Mouse (Mus musculus) heart, embryonic 14.5 days (tissue): ENCODE measurements around the gene H2al1c. TPM values are rescaled to one million over a fixed set of nuclear protein-coding genes. Genes with fewer than 3 reads are reported as not detected.
"Not testable (repeated sequence)": the region's sequence is repeated elsewhere in the genome, so short reads cannot be mapped to it uniquely, and the experiment has no call there.

ENCODE experiments used
- ATAC-seq: fragments of 200-750 bp; cut with Nextera tagmentation; 2 replicates; pipeline ENCODE4 v1.8.0; 2017; ENCODE audit warnings: low read depth, moderate TSS enrichment; ENCODE audit not compliant: insufficient number of reproducible peaks, insufficient read depth, low FRiP score
- H3K27ac ChIP-seq, 2 experiments: fragments of 200-500 bp in 1 of 2; fragments of 300-500 bp in 1 of 2; sonication (generic) in 1 of 2; replicated peaks in 1 of 2; 2 replicates each; pipeline ENCODE4 v1.5.1; 2012 to 2014; ENCODE audit warnings: low read depth in 2 of 2, low read length in 2 of 2, control low read depth in 1 of 2, mild to moderate bottlenecking in 1 of 2, mixed read lengths in 1 of 2; ENCODE audit not compliant: control insufficient read depth in 1 of 2, insufficient read depth in 1 of 2
- H3K27me3 ChIP-seq: fragments of 300-500 bp; sonication (generic); 2 replicates; pipeline ENCODE4 v1.6.1; 2014; ENCODE audit warnings: mild to moderate bottlenecking, low read length, control low read depth; ENCODE audit not compliant: control insufficient read depth, insufficient read depth
- H3K36me3 ChIP-seq: fragments of 300-500 bp; sonication (generic); 2 replicates; pipeline ENCODE4 v1.6.1; 2014; ENCODE audit warnings: mild to moderate bottlenecking, control low read depth, low read length, mixed read lengths; ENCODE audit not compliant: control insufficient read depth, insufficient read depth
- H3K4me1 ChIP-seq, 2 experiments: fragments of 200-500 bp in 1 of 2; fragments of 300-500 bp in 1 of 2; sonication (generic) in 1 of 2; 2 replicates each; pipeline ENCODE4 v1.6.1; 2012 to 2014; ENCODE audit warnings: low read length in 2 of 2, control low read depth in 1 of 2, mixed read lengths in 1 of 2; ENCODE audit not compliant: control insufficient read depth in 2 of 2, insufficient read depth in 2 of 2
- H3K4me2 ChIP-seq: fragments of 300-500 bp; sonication (generic); 2 replicates; pipeline ENCODE4 v1.6.1; 2014; ENCODE audit warnings: mild to moderate bottlenecking, low read length
- H3K4me3 ChIP-seq, 2 experiments: fragments of 200-500 bp in 1 of 2; fragments of 300-500 bp in 1 of 2; sonication (generic) in 1 of 2; 2 replicates each; pipeline ENCODE4 v1.5.1; 2012 to 2014; ENCODE audit warnings: low read length in 2 of 2, mild to moderate bottlenecking in 2 of 2, control low read depth in 1 of 2, low read depth in 1 of 2, moderate library complexity in 1 of 2; ENCODE audit not compliant: control insufficient read depth in 1 of 2, insufficient read depth in 1 of 2
- H3K9ac ChIP-seq: fragments of 300-500 bp; sonication (generic); 2 replicates; pipeline ENCODE4 v1.6.1; 2014; ENCODE audit warnings: mild to moderate bottlenecking, low read length
- H3K9me3 ChIP-seq: fragments of 300-500 bp; sonication (generic); 2 replicates; pipeline ENCODE4 v1.6.1; 2016; ENCODE audit warnings: low read length, control low read depth; ENCODE audit not compliant: control insufficient read depth
- whole genome bisulfite sequencing: fragments of 180-500 bp; shearing (Covaris S2); extraction: QIAGEN DNeasy Blood & Tissue Kit; methylation state at CpG from one replicate; pipeline ENCODE4 v1.1.7; 2014; 5-methylcytosine and 5-hydroxymethylcytosine counted together
- polyA plus RNA-seq: library from polyadenylated mRNA; unstranded; fragments of >200 nt; fragmentation: Nextera tagmentation; extraction: Ambion mirVana; gene quantifications from 2 replicates; pipeline ENCODE4 v1.2.1, GENCODE M21; 2014

Gene H2al1c
- polyA plus RNA-seq, 1 experiment from 2014 or later: not detected

DNA sequence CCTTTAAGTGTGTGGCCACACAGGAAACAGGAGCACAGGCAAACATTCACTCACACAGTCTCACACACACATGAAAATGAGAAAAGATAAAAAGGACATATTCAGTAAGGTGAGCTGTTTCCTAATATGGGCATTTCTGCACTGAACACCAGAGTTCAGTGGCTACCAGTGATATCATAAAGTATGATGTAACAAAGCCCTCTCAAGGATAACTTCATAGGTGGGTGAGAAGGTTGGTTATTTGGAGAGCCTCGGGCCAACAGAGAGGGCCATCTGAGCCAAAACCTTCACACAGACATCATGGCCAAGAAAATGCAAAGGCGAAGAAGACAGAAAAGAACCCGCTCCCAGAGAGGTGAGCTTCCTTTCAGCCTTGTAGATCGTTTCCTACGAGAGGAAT, 18.9 kb downstream of the H2al1c start, which contains the start of gene H2al1i:
TSS of gene H2al1i (plus strand) at position 301 of the 400 bp plus-strand sequence.
- not testable (repeated sequence) for H3K27me3 ChIP-seq, H3K4me3 ChIP-seq, H3K4me1 ChIP-seq, H3K36me3 ChIP-seq, H3K4me2 ChIP-seq, H3K9me3 ChIP-seq, H3K9ac ChIP-seq, H3K27ac ChIP-seq, ATAC-seq
- WGBS: 100% methylated on average over 1 of the region's 5 CpGs

DNA sequence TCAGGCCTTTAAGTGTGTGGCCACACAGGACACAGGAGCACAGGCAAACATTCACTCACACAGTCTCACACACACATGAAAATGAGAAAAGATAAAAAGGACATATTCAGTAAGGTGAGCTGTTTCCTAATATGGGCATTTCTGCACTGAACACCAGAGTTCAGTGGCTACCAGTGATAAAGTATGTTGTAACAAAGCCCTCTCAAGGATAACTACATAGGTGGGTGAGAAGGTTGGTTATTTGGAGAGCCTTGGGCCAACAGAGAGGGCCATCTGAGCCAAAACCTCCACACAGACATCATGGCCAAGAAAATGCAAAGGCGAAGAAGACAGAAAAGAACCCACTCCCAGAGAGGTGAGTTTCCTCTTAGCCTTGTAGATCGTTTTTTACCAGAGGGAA, 22.1 kb downstream of the H2al1c start, which contains the start of gene H2al1j:
TSS of gene H2al1j (plus strand) at position 301 of the 400 bp plus-strand sequence.
- H3K9ac ChIP-seq: not testable (repeated sequence)

DNA sequence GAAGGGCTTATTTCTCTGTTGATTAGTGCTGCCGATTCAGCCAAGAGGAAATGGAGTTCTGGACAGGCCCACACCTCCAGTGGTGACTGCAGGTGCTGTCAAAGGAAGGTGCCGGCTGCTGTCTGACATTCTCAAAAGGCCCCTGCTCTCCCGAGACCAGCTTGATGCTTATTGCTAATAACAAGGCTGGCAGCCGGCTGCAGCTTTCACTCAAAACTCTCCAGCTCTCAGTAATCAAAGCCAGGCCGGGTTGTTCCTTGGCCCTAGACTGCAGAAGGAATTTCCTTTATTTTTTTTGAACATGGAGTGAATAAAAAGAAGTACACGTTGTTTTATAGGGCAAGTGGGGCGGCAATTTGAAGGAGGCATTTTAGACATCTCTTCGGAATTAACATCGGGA, 40.3 kb downstream of the H2al1c start:
- WGBS: 59% methylated on average over 9 of the region's 9 CpGs
- Histone ChIP-seq H3K4me3 (no peak overlapping the region), H3K4me1 (no peaks in the 10 kb centered on the region), H3K27ac (no peak overlapping the region), H3K27me3 (no peaks in the 10 kb centered on the region), H3K36me3 (no peaks in the 10 kb centered on the region), H3K9ac (no peak overlapping the region), H3K4me2 (no peak overlapping the region), H3K9me3 (no peaks in the 10 kb centered on the region)
- ATAC-seq: no peak

More for the DNA sequence above, 22.1 kb downstream of the H2al1c start, which contains the start of gene H2al1j:
- not testable (repeated sequence) for H3K27ac ChIP-seq, H3K4me3 ChIP-seq, ATAC-seq, H3K36me3 ChIP-seq, H3K9me3 ChIP-seq, H3K4me2 ChIP-seq, H3K4me1 ChIP-seq, H3K27me3 ChIP-seq
- 75% methylated on average over 2 of the region's 2 CpGs for WGBS

DNA sequence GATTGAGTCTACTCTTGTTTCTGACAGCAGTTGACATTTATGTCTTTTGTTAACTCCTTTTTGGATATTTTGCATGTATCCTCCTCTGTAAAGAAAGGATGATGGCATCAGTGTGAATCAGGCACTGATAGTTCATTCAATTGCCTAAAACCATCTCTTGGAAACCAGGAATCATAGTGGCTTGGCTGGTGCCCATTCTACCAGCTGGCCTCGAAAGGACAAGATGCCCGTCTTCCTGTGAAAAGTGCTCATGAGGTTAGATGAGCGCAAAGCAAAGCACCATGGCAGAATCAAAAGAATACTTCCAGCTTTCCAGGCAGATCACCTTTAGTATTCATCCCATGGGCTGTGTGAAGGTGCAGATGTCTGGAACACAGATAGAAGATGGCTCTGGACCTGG, 41.3 kb downstream of the H2al1c start:
- no peak for ATAC-seq
- no peak overlapping the region for H3K27ac ChIP-seq
- 78% methylated on average over 3 of the region's 3 CpGs for WGBS
- H3K9ac ChIP-seq: no peak overlapping the region
- no peak overlapping the region for H3K4me2 ChIP-seq
- H3K36me3 ChIP-seq: no peaks in the 10 kb centered on the region
- H3K4me3 ChIP-seq: no peak overlapping the region
- H3K27me3 ChIP-seq: no peaks in the 10 kb centered on the region
- H3K4me1 ChIP-seq: no peaks in the 10 kb centered on the region
- H3K9me3 ChIP-seq: no peaks in the 10 kb centered on the region

Other genes with a start within 250 kb of the H2al1c start
- gene H2al1a, start 6.4 kb upstream of the H2al1c start, polyA plus RNA-seq: not detected in 2 replicates
- gene H2al1b, start 3.2 kb upstream of the H2al1c start, polyA plus RNA-seq: not detected in 2 replicates
- gene H2al1d, start 3.2 kb downstream of the H2al1c start, polyA plus RNA-seq: not detected in 2 replicates
- not detected in 2 replicates for gene H2al1e, start 6.3 kb downstream of the H2al1c start, polyA plus RNA-seq
- gene H2al1f, start 9.5 kb downstream of the H2al1c start, polyA plus RNA-seq: not detected in 2 replicates
- gene H2al1g, start 12.6 kb downstream of the H2al1c start, polyA plus RNA-seq: not detected in 2 replicates
- not detected in 2 replicates for gene H2al1h, start 15.8 kb downstream of the H2al1c start, polyA plus RNA-seq
- gene H2al1i, start 19.0 kb downstream of the H2al1c start, polyA plus RNA-seq: not detected in 2 replicates
- gene H2al1j, start 22.2 kb downstream of the H2al1c start, polyA plus RNA-seq: not detected in 2 replicates